Mouse (Mus musculus) inflammation-experienced regulatory T-cells, adult 6 months (primary cell): Measurements from ENCODE around the gene Nucb2. TPM values are rescaled to one million over a fixed set of nuclear protein-coding genes. Genes with fewer than 3 reads are reported as not detected.

Experiments
- ATAC-seq: one replicate; pipeline ENCODE4 v1.8.0; 2017
- polyA plus RNA-seq, 3 experiments: library from polyadenylated mRNA; unstranded; fragments of 100-300 nt; shearing (Covaris generic); gene quantifications; one replicate each; pipeline ENCODE4 v1.2.1; 2017

Gene Nucb2
- polyA plus RNA-seq, 3 experiments from 2014 or later: 8.1 to 25.8 (median 24.9) TPM

DNA sequence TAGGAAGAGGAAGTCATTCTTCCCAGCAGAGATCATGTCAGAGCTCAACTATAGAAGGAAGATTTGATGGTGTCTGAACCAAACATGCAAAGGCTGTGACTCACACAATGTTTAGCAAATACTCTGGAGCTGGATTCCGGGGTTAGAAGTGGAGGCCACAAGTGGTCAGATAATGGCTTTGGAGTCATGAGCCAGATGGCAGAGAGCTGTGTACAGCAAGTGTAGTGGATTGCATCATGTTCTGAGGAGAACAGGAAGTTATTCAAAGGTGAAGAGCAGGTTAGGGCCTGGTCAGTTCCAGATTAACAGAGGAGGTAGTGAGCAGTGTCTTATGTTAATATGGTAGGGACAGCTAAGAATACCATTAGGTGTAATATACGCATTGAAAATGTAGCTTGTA, 20.4 kb downstream of the Nucb2 start:
- no peak for ATAC-seq

DNA sequence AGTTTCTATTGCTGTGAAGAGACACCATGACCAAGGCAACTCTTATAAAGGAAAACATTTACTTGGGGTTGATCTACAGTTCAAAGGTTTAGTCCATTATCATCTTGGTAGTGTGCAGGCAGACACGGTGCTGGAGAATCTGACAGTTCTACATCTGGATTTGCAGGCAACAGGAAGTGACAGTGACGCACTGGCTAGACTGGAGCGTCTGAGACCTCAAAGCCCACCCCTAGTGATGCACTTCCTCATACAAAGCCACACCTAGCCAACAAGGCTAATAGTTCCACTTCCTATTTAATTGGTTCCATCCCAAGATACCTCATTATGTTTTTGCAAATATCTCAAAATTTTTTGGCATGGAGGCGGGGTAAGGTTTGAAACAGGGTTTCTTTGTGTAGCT, 25.6 kb downstream of the Nucb2 start:
- no peak for ATAC-seq

DNA sequence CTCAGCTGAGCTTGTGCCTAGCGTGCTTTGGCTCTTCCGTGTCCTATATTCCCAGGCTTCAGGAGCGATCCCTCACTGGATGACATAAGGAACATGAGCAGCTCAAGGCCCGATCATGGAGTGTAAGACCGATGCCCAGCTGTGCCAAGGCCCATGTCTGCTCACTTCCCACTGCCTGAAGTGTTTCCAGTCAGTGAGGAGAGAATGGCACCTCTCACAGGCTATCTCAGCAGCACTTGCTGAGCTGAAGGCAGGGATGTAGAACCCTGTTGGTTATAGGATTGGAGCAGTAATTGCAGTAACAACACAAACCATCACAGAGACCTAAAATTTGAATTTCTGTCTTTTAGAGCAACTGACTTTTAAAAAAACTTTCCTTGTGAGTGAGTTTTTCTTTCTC, 26.3 kb downstream of the Nucb2 start:
- ATAC-seq: no peak

DNA sequence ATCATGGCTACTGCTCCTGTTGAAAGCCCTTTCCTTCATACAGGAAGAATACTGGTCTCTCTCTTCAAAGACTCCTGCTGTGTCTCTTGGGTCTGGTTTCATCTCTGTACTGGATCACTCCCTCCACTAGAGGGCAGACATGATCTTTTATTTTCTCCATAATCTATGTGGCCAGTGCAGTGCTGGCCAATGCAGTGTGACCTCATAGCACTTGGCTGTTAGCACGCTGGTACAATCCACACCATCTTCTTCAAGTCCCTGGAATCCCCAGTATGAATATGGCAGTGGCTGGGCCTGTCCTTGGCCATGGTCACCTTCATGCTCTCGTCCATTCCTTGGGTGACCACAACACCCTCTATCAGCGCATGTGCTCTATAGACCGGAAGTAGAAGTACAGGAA, 27.1 kb downstream of the Nucb2 start:
- no peak for ATAC-seq

DNA sequence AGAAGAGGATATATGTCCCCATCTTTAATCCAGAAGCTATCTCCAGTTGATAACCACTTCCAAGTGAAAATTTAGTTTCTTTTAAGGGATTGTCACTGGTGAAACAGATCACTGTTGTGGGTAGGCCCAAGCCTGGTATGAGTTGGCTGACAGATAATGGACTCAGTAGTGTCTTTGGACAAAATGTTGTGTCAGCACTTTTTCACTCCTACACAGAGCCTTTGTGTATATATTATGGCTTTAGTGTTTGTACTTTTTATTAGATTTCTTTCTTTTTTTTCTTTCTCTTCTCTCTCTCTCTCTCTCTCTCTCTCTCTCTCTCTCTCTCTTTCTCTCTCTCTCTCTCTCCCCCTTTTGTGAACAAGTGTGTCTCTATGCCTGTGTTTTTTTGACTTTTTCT, 52.7 kb downstream of the Nucb2 start:
- no peak for ATAC-seq

DNA sequence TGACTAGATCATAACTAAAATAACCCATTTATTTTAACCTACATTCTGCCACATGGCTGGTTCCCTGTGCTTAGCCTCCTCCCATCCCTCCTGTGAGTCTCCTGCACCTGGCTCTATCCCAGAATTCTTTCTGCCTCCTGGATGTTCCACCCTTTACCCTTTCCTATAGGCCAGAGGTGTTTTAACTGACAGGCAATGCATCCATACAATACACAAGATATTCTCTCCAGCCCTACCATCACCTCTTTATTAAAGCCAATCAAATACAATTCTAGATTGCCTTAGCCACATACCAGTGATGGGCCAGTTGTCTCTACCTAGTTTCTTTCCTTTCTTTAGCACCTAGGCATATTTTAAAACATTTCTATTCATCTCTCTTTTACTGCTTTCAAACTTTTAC, 70.4 kb downstream of the Nucb2 start:
- ATAC-seq: no peak

Other genes starting within 250 kb of the Nucb2 start
- gene Plekha7, start 196.0 kb upstream of the Nucb2 start, polyA plus RNA-seq: 10 to 100 TPM in 1 of 3 experiments, 1 to 10 TPM in 2; 4.6 to 13.4 (median 6.8) TPM
- gene Rps13, start 170.2 kb upstream of the Nucb2 start, polyA plus RNA-seq: 100 to 1,000 TPM; 321 to 978 (median 399) TPM
- gene Pik3c2a, start 60.9 kb upstream of the Nucb2 start, polyA plus RNA-seq: 10 to 100 TPM; 60.3 to 94.3 (median 64.7) TPM